Mouse (Mus musculus): ENCODE data around the gene Olfr1278. TPM values are rescaled to one million over a fixed set of nuclear protein-coding genes. Genes with fewer than 3 reads are reported as not detected.

Gene Olfr1278
- polyA plus RNA-seq, 1 experiment from 2014 or later = not detected

Other genes with a start within 250 kb of the Olfr1278 start
- not detected in 2 replicates for gene Gm13941, start 184.2 kb upstream of the Olfr1278 start, polyA plus RNA-seq (2014; fragmentation: Nextera tagmentation; extraction: Ambion mirVana)
- gene Gm15130, start 137.2 kb upstream of the Olfr1278 start, polyA plus RNA-seq (2014; fragmentation: Nextera tagmentation; extraction: Ambion mirVana) = not detected in 2 replicates
- gene 4930430A15Rik, start 60.5 kb upstream of the Olfr1278 start, polyA plus RNA-seq (2014; fragmentation: Nextera tagmentation; extraction: Ambion mirVana) = not detected in 2 replicates
- not detected in 2 replicates for gene Olfr1275, start 54.9 kb upstream of the Olfr1278 start, polyA plus RNA-seq (2014; fragmentation: Nextera tagmentation; extraction: Ambion mirVana)
- gene Olfr1276, start 35.6 kb upstream of the Olfr1278 start, polyA plus RNA-seq (2014; fragmentation: Nextera tagmentation; extraction: Ambion mirVana) = not detected in 2 replicates
- gene Olfr1277, start 16.0 kb upstream of the Olfr1278 start, polyA plus RNA-seq (2014; fragmentation: Nextera tagmentation; extraction: Ambion mirVana) = not detected in 2 replicates
- gene Olfr1279, start 10.5 kb downstream of the Olfr1278 start, polyA plus RNA-seq (2014; fragmentation: Nextera tagmentation; extraction: Ambion mirVana) = not detected in 2 replicates
- gene Olfr1280, start 23.9 kb downstream of the Olfr1278 start, polyA plus RNA-seq (2014; fragmentation: Nextera tagmentation; extraction: Ambion mirVana) = not detected in 2 replicates
- not detected in 2 replicates for gene Olfr1281, start 36.4 kb downstream of the Olfr1278 start, polyA plus RNA-seq (2014; fragmentation: Nextera tagmentation; extraction: Ambion mirVana)
- gene Olfr1282, start 45.9 kb downstream of the Olfr1278 start, polyA plus RNA-seq (2014; fragmentation: Nextera tagmentation; extraction: Ambion mirVana) = not detected in 2 replicates
- not detected in 2 replicates for gene Olfr1283, start 76.7 kb downstream of the Olfr1278 start, polyA plus RNA-seq (2014; fragmentation: Nextera tagmentation; extraction: Ambion mirVana)
- not detected in 2 replicates for gene Olfr1284, start 85.4 kb downstream of the Olfr1278 start, polyA plus RNA-seq (2014; fragmentation: Nextera tagmentation; extraction: Ambion mirVana)
- gene Olfr1286, start 133.0 kb downstream of the Olfr1278 start, polyA plus RNA-seq (2014; fragmentation: Nextera tagmentation; extraction: Ambion mirVana) = not detected in 2 replicates
- not detected in 2 replicates for gene Olfr1287, start 159.0 kb downstream of the Olfr1278 start, polyA plus RNA-seq (2014; fragmentation: Nextera tagmentation; extraction: Ambion mirVana)
- gene Olfr1288, start 184.0 kb downstream of the Olfr1278 start, polyA plus RNA-seq (2014; fragmentation: Nextera tagmentation; extraction: Ambion mirVana) = not detected in 2 replicates
- not detected in 2 replicates for gene Olfr1289, start 190.7 kb downstream of the Olfr1278 start, polyA plus RNA-seq (2014; fragmentation: Nextera tagmentation; extraction: Ambion mirVana)
- not detected in 2 replicates for gene Olfr1290, start 203.7 kb downstream of the Olfr1278 start, polyA plus RNA-seq (2014; fragmentation: Nextera tagmentation; extraction: Ambion mirVana)
- gene Olfr1291-ps1, start 207.0 kb downstream of the Olfr1278 start, polyA plus RNA-seq (2014; fragmentation: Nextera tagmentation; extraction: Ambion mirVana) = not detected in 2 replicates
- not detected in 2 replicates for gene Olfr1293-ps, start 235.1 kb downstream of the Olfr1278 start, polyA plus RNA-seq (2014; fragmentation: Nextera tagmentation; extraction: Ambion mirVana)

Measured in neural tube, embryonic 14.5 days (tissue).